Mouse (Mus musculus) forebrain, embryonic 11.5 days (tissue): ENCODE measurements around the gene Defb20. TPM values are rescaled to one million over a fixed set of nuclear protein-coding genes. Genes with fewer than 3 reads are reported as not detected.
"Not testable (repeated sequence)": the region's sequence is repeated elsewhere in the genome, so short reads cannot be mapped to it uniquely, and the experiment has no call there.

ENCODE experiments used
- ATAC-seq: fragments of 200-750 bp; cut with Nextera tagmentation; replicated peaks from 2 replicates; pipeline ENCODE4 v1.8.0; 2017; ENCODE audit warnings: moderate TSS enrichment; ENCODE audit not compliant: low FRiP score
- DNase-seq: peaks from one replicate; pipeline ENCODE4 v3.0.0-alpha.2; 2017; ENCODE audit warnings: low spot score
- H3K27ac ChIP-seq: fragments of 300-500 bp; sonication (generic); 2 replicates; pipeline ENCODE4 v1.5.1; 2014; ENCODE audit warnings: low read depth, low read length
- H3K27me3 ChIP-seq: fragments of 300-500 bp; sonication (generic); 2 replicates; pipeline ENCODE4 v1.6.1; 2014; ENCODE audit warnings: mild to moderate bottlenecking, low read length, mixed read lengths; ENCODE audit not compliant: control insufficient read depth, insufficient read depth
- H3K36me3 ChIP-seq: fragments of 300-500 bp; sonication (generic); 2 replicates; pipeline ENCODE4 v1.6.1; 2014; ENCODE audit warnings: mild to moderate bottlenecking, low read length, moderate library complexity, mixed read lengths; ENCODE audit not compliant: control insufficient read depth, insufficient read depth
- H3K4me1 ChIP-seq: fragments of 300-500 bp; sonication (generic); replicated peaks from 2 replicates; pipeline ENCODE4 v1.6.1; 2014; ENCODE audit warnings: low read length, mixed read lengths; ENCODE audit not compliant: control insufficient read depth, insufficient read depth
- H3K4me2 ChIP-seq: fragments of 300-500 bp; sonication (generic); 2 replicates; pipeline ENCODE4 v1.6.1; 2014; ENCODE audit warnings: low read depth, mild to moderate bottlenecking, low read length, moderate library complexity, mixed read lengths; ENCODE audit not compliant: severe bottlenecking
- H3K4me3 ChIP-seq: fragments of 300-500 bp; sonication (generic); 2 replicates; pipeline ENCODE4 v1.5.1; 2014; ENCODE audit warnings: low read depth, low read length
- H3K9ac ChIP-seq: fragments of 300-500 bp; sonication (generic); 2 replicates; pipeline ENCODE4 v1.6.1; 2014; ENCODE audit warnings: low read length
- H3K9me3 ChIP-seq: fragments of 300-500 bp; sonication (generic); 2 replicates; pipeline ENCODE4 v1.6.1; 2016; ENCODE audit warnings: low read length, mixed read lengths; ENCODE audit not compliant: control insufficient read depth
- WGBS: fragments of 180-500 bp; shearing (Covaris S2); extraction: QIAGEN DNeasy Blood & Tissue Kit; methylation state at CpG from one replicate; pipeline ENCODE4 v1.1.7; 2014; 5-methylcytosine and 5-hydroxymethylcytosine counted together
- polyA plus RNA-seq: library from polyadenylated mRNA; unstranded; fragments of >200 nt; fragmentation: Nextera tagmentation; extraction: Ambion mirVana; gene quantifications from 2 replicates; pipeline ENCODE4 v1.2.1, GENCODE M21; 2014

Gene Defb20
- polyA plus RNA-seq: not detected in 2 replicates

GRCm38 (mm10) chr2:152476763-152477162 lies at the start of gene Defb20:
TSS of gene Defb20 (plus strand) at chr2:152477063.
- H3K9me3 ChIP-seq: no peaks in the 10 kb centered on the region
- H3K36me3 ChIP-seq: no peaks in the 10 kb centered on the region
- H3K27me3 ChIP-seq: no peaks in the 10 kb centered on the region
- WGBS: 61% methylated on average over 2 of the region's 2 CpGs
- no peak within 1 kb of the TSS for H3K27ac ChIP-seq
- no peak within 1 kb of the TSS for H3K4me3 ChIP-seq
- H3K4me2 ChIP-seq: no peak within 1 kb of the TSS
- no peak for DNase-seq
- H3K4me1 ChIP-seq: no peaks in the 10 kb centered on the region
- H3K9ac ChIP-seq: no peak within 1 kb of the TSS
- ATAC-seq: no peak

GRCm38 (mm10) chr2:152427493-152427892 lies 49.4 kb upstream of the Defb20 start:
- ATAC-seq (0 out of 2 replicates have a peak, but pooled peaks have one; percentile 46), DNase-seq (no peak)
- 6% methylated on average over 12 of the region's 12 CpGs for WGBS
- Histone ChIP-seq H3K4me3 (no peak overlapping the region), H3K4me2 (peak overlapping the region; percentile 38; the same call in 1 of the 2 replicates), H3K4me1 (peaks cover 4% of the 10 kb centered on the region; the same call in 1 of the 2 replicates), H3K27ac (no peak overlapping the region), H3K27me3 (no peaks in the 10 kb centered on the region), H3K36me3 (no peaks in the 10 kb centered on the region), H3K9me3 (no peaks in the 10 kb centered on the region), H3K9ac (no peak overlapping the region; the same call in 1 of the 2 replicates)

- 74% methylated on average over 2 of the region's 2 CpGs for WGBS
- H3K9ac ChIP-seq, H3K27ac ChIP-seq, ATAC-seq, H3K4me3 ChIP-seq, DNase-seq, H3K27me3 ChIP-seq, H3K9me3 ChIP-seq, H3K4me1 ChIP-seq, H3K4me2 ChIP-seq, H3K36me3 ChIP-seq: not testable (repeated sequence)
Observed at GRCm38 (mm10) chr2:152428481-152428880, 48.4 kb upstream of the Defb20 start.

- no peak for ATAC-seq
- DNase-seq: no peak
- no peak overlapping the region for H3K4me2 ChIP-seq
- H3K27ac ChIP-seq: no peak overlapping the region
- WGBS: 76% methylated on average over 7 of the region's 7 CpGs
- no peaks in the 10 kb centered on the region for H3K36me3 ChIP-seq
- no peak overlapping the region for H3K9ac ChIP-seq
- H3K27me3 ChIP-seq: no peaks in the 10 kb centered on the region
- no peaks in the 10 kb centered on the region; the same call in 1 of the 2 replicates for H3K4me1 ChIP-seq
- H3K9me3 ChIP-seq: no peaks in the 10 kb centered on the region
- no peak overlapping the region for H3K4me3 ChIP-seq
Observed at GRCm38 (mm10) chr2:152436405-152436901, 40.4 kb upstream of the Defb20 start.

- DNase-seq (peak; percentile 93), ATAC-seq (peak; percentile 85)
- 4% methylated on average over 22 of the region's 23 CpGs for WGBS
- no peaks in the 10 kb centered on the region for H3K9me3 ChIP-seq
- H3K4me2 ChIP-seq: peak overlapping the region; percentile 70
- no peaks in the 10 kb centered on the region; the same call in 1 of the 2 replicates for H3K4me1 ChIP-seq
- H3K9ac ChIP-seq: peak overlapping the region; percentile 60
- H3K27me3 ChIP-seq: no peaks in the 10 kb centered on the region
- peak overlapping the region; percentile 28 for H3K4me3 ChIP-seq
- H3K36me3 ChIP-seq: no peaks in the 10 kb centered on the region
- no peak overlapping the region for H3K27ac ChIP-seq
Observed at GRCm38 (mm10) chr2:152436983-152437860, 39.6 kb upstream of the Defb20 start.

- WGBS: 69% methylated on average over 1 of the region's 1 CpGs
- ATAC-seq (no peak), DNase-seq (no peak)
- H3K9ac ChIP-seq: no peak overlapping the region
- H3K27ac ChIP-seq: no peak overlapping the region
- no peaks in the 10 kb centered on the region for H3K27me3 ChIP-seq
- H3K4me2 ChIP-seq: no peak overlapping the region
- H3K9me3 ChIP-seq: no peaks in the 10 kb centered on the region
- H3K36me3 ChIP-seq: no peaks in the 10 kb centered on the region
- H3K4me3 ChIP-seq: no peak overlapping the region
- H3K4me1 ChIP-seq: no peaks in the 10 kb centered on the region; the same call in 1 of the 2 replicates
Observed at GRCm38 (mm10) chr2:152438963-152439362, 37.9 kb upstream of the Defb20 start.

GRCm38 (mm10) chr2:152439833-152440232 lies 37.0 kb upstream of the Defb20 start:
- no peaks in the 10 kb centered on the region; the same call in 1 of the 2 replicates for H3K4me1 ChIP-seq
- H3K9ac ChIP-seq: no peak overlapping the region
- 88% methylated on average over 2 of the region's 2 CpGs for WGBS
- H3K4me2 ChIP-seq: no peak overlapping the region
- no peaks in the 10 kb centered on the region for H3K27me3 ChIP-seq
- no peak overlapping the region for H3K4me3 ChIP-seq
- DNase-seq (no peak), ATAC-seq (no peak)
- no peak overlapping the region for H3K27ac ChIP-seq
- no peaks in the 10 kb centered on the region for H3K36me3 ChIP-seq
- no peaks in the 10 kb centered on the region for H3K9me3 ChIP-seq

GRCm38 (mm10) chr2:152442322-152442721 lies 34.5 kb upstream of the Defb20 start:
- no peak overlapping the region for H3K4me2 ChIP-seq
- no peaks in the 10 kb centered on the region for H3K9me3 ChIP-seq
- no peak for DNase-seq
- no peak for ATAC-seq
- no peak overlapping the region for H3K4me3 ChIP-seq
- no peak overlapping the region for H3K9ac ChIP-seq
- H3K27me3 ChIP-seq: no peaks in the 10 kb centered on the region
- H3K36me3 ChIP-seq: no peaks in the 10 kb centered on the region
- no peak overlapping the region for H3K27ac ChIP-seq
- WGBS: 83% methylated on average over 4 of the region's 4 CpGs
- H3K4me1 ChIP-seq: no peaks in the 10 kb centered on the region; the same call in 1 of the 2 replicates
